Mouse (Mus musculus) layer of hippocampus, postnatal 10 days (tissue): ENCODE data around the gene Cacna1h. TPM values are rescaled to one million over a fixed set of nuclear protein-coding genes. Genes with fewer than 3 reads are reported as not detected.

Experiments
- DNase-seq, 2 experiments: peaks; one replicate each; pipeline ENCODE4 v3.0.0; 2021; ENCODE audit warnings: low spot score in 2 of 2
- total RNA-seq, 2 experiments: library from RNA; stranded (reverse); gene quantifications; 2 replicates each; pipeline ENCODE4 v1.2.3; 2021

Gene Cacna1h
- total RNA-seq, 2 experiments from 2014 or later, result 91.4 to 104 TPM

GRCm38 (mm10) chr17:25409621-25410020 lies 24.0 kb downstream of the Cacna1h start:
- DNase-seq, result no peak

GRCm38 (mm10) chr17:25408302-25408999 lies 25.1 kb downstream of the Cacna1h start:
- DNase-seq, result no peak

DNA sequence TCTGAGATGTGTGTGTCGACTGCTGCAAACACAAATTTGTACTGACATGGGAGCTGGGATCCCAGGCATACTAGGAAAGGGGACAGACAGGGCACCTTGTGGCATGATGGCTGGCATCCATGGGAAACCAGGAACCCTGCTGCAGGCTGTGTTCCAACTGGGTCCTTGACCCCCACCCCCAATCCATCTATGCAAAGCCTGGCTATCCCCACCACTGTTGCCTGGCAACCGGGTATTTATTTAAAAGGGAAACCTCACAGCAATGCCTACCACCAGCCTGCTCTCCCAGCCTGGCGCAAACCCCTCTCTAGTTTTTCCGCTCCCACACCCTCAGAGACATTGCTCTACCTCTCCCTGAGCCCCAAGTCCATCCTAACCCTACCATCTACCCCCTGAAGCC lies 26.2 kb downstream of the Cacna1h start:
- DNase-seq, result no peak

- peak; percentile 52 to 63 for DNase-seq
These were observed 27.6 kb downstream of the Cacna1h start for GRCm38 (mm10) chr17:25406011-25406441.

- no peak for DNase-seq
These were observed 28.2 kb downstream of the Cacna1h start for GRCm38 (mm10) chr17:25405224-25405895.

DNA sequence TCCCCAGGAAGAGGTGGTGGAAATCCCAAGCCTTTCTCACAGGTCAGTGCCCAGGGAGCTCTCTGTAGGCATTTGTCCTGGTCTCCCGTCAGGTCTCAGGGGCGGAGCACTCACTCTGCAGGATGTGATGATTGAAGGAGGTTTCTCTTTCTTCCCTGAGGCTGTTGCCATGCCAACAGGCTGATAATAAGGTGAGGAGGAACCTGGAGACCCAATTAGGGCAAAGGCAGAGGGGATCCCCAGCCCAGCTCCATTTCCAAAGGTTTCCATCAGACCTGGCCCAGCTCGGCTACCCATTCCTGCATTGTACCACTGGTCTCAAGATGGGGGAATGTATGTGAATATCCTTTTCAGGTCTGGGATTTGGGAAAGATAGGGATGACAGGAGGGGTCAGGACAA lies 29.4 kb downstream of the Cacna1h start:
- no peak for DNase-seq

GRCm38 (mm10) chr17:25402224-25402623 lies 31.4 kb downstream of the Cacna1h start:
- DNase-seq, result no peak

GRCm38 (mm10) chr17:25401491-25401890 lies 32.1 kb downstream of the Cacna1h start:
- no peak for DNase-seq

DNA sequence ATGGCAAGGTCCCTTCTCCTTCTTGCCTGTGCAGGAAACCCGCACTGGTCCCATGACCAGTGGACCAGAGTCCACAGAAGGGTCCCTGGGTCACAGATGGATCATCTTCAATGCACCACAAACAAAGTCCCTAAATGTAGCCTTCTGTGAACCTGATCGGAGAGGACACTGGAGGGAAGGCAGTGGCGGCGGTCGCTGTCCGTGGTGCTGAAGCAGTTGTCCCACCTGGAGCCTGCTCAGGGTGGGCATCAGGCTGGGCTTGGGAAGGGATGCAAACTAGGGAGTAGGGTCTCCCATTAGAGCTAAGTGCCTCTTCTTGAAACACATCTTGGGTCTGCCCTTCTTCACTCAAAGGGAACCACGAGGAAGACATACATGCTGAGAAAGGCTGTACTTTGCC lies 33.1 kb downstream of the Cacna1h start:
- DNase-seq, result no peak

DNA sequence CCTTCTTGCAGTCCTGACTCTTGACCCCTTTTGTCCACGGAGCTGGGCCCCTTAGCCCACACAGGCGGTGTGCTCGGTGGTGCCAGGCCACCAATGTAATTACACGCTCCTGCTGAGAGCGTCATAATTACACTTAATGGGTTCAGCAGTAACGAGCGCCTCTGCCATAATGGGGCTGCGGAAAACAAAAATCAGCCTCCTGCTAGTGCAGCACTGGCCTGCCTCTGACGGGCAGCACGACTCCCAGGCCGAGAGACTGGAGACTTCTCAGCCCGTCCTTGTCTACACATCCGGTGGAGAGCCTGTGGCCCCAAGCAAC lies 35.1 kb downstream of the Cacna1h start:
- no peak for DNase-seq

GRCm38 (mm10) chr17:25397804-25398519 lies 35.6 kb downstream of the Cacna1h start:
- DNase-seq, result peak; percentile 84 to 90

DNA sequence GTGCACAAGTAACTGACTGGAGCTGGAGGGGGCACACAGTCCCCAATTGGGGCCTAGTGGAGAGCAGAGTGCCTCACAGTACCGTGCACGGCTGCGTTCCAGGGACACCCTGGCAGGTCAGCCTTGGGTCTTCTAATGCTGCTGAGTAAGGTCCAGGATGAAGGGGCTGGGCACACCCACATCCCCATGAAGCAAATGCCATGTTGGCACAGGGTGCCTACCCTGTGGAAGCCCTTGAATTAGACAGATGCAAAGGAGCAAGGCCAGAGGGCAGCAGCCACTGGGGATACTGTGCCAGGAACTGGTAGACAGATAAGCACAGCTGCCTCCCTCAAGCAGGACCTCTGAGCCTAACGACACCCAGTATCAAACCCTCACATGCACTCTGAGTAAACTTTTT lies 39.1 kb downstream of the Cacna1h start:
- DNase-seq, result no peak

GRCm38 (mm10) chr17:25374011-25374410 lies 59.6 kb downstream of the Cacna1h start:
- peak; percentile 10 to 42 for DNase-seq

DNA sequence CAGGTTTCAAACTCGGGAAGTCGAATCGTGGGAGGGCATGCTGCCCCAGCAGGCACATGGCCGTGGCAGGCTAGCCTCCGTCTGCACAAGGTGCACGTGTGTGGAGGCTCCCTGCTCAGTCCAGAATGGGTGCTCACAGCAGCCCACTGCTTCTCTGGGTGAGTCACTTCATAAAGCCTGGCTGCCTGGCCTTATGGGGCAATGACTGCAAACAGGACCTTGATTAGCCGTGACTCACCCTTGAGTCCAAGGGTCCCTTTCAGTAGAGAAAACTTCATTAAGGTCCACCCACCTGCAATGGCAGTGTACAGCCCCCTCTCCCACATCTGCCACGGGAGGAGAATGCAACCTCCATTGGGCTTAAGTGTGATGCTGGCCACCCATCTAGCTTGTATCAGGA lies 61.1 kb downstream of the Cacna1h start:
- DNase-seq, result no peak

GRCm38 (mm10) chr17:25368973-25369372 lies 64.6 kb downstream of the Cacna1h start, which contains the start of gene Tpsg1:
Gene Tpsg1 (plus strand): TSS chr17:25369273.
- DNase-seq, result no peak

GRCm38 (mm10) chr17:25366005-25366404 lies 67.6 kb downstream of the Cacna1h start, which contains the start of gene Tpsb2:
Gene Tpsb2 (plus strand): TSS chr17:25366305.
- no peak for DNase-seq

GRCm38 (mm10) chr17:25363726-25364125 lies 69.9 kb downstream of the Cacna1h start:
- peak; percentile 56 to 62 for DNase-seq

- peak in 1 of 2 experiments; percentile 9 for DNase-seq
These were observed 72.3 kb downstream of the Cacna1h start for GRCm38 (mm10) chr17:25361291-25361690.

DNA sequence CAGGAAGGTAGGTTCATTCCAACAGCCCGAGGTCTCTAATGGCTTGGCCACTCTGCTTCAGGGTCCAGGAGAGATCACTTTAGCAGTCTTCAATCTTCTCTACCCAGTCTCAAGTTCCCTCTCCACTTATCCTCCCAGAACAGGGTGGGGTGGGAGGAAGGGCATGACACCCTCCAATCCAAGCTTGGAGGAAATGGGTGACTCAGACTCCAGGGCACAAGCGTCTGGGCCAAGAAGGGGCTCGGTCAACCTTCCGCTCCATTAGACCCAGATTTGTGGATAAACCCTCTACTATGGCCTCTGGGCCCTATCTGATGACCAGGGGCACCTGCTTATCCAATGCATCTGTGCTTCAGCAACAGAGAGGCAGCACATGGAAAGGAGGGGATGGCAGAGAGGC lies 88.1 kb downstream of the Cacna1h start, which contains the start of gene Tpsab1:
TSS of gene Tpsab1 (minus strand) at position 101 of the 400 bp plus-strand sequence.
- no peak for DNase-seq

DNA sequence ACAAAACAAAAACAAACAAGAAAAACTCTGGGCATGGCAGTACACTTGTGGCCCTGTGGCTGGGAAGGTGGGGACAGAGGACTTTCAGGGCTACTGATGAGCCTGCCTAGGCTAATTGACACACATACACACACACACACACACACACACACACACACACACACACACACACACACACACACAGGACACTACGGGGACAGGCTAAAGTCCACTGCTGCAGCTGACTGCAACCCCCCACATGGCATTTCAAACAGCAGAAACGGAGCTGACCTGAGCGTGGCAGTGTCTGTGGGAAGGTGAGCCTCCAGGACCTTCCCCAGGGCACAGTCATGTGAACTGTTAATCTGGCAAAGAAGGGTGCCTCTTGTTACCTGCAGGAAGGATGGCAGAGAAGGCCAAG lies 92.1 kb downstream of the Cacna1h start:
- no peak for DNase-seq

DNA sequence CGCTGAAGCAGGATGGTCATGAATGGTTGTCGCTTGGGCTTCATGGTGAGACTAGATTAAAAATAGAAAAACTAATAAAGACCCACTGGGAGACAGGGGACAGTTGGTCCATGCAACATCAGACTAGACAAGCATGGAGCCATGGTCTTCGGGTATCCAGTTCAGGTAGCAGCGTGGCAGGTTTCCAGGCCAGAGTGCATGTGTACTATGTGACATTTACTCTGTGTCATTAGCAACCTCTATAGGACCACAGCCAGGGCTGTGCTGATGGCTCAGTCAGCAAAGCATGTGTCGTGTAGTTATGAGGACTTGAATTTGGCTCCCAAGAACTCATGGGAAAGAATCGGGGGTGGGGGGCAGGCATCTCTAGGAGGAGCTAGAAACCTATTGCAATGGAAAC lies 93.6 kb downstream of the Cacna1h start:
- DNase-seq, result no peak

DNA sequence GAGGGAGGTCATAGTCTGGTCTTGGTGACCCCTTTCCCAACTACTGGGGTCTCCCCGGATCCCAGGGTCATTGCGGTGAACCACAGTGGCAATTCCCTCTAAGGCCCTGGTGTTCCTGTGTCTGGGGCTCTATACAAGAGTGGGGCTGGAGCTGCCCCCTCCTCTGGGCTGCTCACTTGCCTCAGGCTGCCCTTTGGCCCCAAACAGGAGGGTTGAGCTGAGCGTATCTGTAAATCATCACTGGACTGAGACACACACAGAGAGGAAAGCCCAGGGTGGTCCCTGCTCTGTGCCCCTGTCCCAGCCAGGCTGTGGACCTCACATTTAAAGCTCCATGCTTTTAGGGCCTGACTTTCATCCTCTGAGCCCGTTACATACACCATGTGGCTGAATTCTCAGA lies 95.4 kb downstream of the Cacna1h start:
- DNase-seq, result no peak
